Mouse (Mus musculus): ENCODE measurements around the gene Dtd2. TPM values are rescaled to one million over a fixed set of nuclear protein-coding genes. Genes with fewer than 3 reads are reported as not detected.
A peak's percentile ranks its signal among the peaks of the same experiment; 100 is the strongest.

The Dtd2 gene
- polyA plus RNA-seq, 1 experiment from 2014 or later = 24.1 TPM

DNA sequence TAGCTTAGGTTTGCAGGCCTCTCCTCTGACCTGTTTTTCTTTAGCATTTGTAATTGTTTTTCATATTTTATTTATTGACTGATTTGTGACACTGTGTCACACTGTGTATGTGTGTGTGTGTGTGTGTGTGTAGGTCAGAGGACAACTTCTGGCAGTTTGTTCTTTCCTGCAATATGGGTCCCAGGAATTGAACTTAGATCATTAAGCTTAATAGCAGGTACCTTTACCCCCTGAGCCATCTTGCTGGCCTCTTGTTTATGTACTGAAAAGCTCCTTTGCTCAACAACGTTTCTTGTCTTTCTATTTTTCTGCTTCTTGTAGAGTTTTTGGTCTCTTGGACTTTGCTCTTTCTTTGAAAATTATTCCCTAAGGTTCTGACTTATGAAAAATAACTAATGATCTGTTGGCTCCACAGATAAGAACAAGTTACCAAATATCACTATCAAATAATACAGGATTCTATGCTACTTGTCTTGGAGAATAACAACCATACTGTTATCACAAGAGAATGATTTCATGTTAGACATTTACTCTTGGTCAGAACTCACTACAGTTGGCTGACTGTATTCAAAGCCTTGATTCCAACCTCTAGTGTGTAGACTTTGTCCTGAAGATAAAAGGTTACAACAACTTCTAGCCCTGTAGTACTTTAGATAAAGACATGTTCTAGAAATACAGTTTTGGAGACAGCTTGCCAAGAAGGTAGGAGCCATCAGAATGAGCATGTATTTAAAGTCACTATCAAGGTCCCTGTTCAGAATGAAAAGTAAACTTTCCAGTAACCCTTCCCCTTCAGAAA is 10.4 kb downstream of the Dtd2 start:
- no peaks in the 10 kb centered on the region for H3K4me1 ChIP-seq (ENCODE audit: control insufficient read depth, insufficient read depth, low read length)
- 88% methylated on average over 1 of the region's 1 CpGs for WGBS
- H3K27me3 ChIP-seq (ENCODE audit: control insufficient read depth, insufficient read depth, low read length) = no peaks in the 10 kb centered on the region
- H3K4me2 ChIP-seq = no peak overlapping the region
- ATAC-seq (ENCODE audit: low FRiP score) (no peak), DNase-seq (ENCODE audit: low spot score, missing footprints) (no peak)
- no peak overlapping the region for H3K9ac ChIP-seq (ENCODE audit: low read length)
- no peaks in the 10 kb centered on the region for H3K9me3 ChIP-seq (ENCODE audit: control insufficient read depth, low read length)
- no peaks in the 10 kb centered on the region for H3K36me3 ChIP-seq (ENCODE audit: control insufficient read depth, insufficient read depth, low read length)
- no peak overlapping the region for H3K27ac ChIP-seq (ENCODE audit: low read depth, low read length)
- H3K4me3 ChIP-seq (ENCODE audit: low read depth, low read length) = no peak overlapping the region

DNA sequence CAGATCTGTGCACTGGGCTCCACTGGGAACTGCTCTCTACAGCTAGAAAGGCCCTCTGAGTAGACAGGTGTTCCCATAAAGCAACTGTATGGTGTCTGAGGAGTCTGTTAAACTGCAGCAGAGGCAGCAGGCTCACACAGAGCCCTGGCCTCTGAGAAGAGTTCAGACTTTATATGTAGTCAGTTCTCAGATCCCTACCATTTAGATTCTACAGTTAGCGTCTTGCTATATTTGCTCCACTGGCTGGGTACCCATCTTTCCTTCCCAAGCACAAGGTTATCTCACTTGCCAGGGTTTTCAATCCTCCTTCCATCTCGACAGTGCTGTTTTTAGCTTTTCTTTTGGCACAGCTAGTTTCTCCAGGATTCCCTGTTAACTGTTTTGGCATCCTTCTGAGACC is 15.7 kb downstream of the Dtd2 start:
- no peak overlapping the region for H3K27ac ChIP-seq (ENCODE audit: low read depth, low read length)
- H3K9ac ChIP-seq (ENCODE audit: low read length) = no peak overlapping the region
- no peak overlapping the region for H3K4me2 ChIP-seq
- no peaks in the 10 kb centered on the region for H3K4me1 ChIP-seq (ENCODE audit: control insufficient read depth, insufficient read depth, low read length)
- no peaks in the 10 kb centered on the region for H3K36me3 ChIP-seq (ENCODE audit: control insufficient read depth, insufficient read depth, low read length)
- H3K27me3 ChIP-seq (ENCODE audit: control insufficient read depth, insufficient read depth, low read length) = no peaks in the 10 kb centered on the region
- WGBS = 79% methylated on average over 2 of the region's 2 CpGs
- no peak for ATAC-seq (ENCODE audit: low FRiP score)
- H3K9me3 ChIP-seq (ENCODE audit: control insufficient read depth, low read length) = no peaks in the 10 kb centered on the region
- no peak overlapping the region for H3K4me3 ChIP-seq (ENCODE audit: low read depth, low read length)
- DNase-seq (ENCODE audit: low spot score, missing footprints) = peak; percentile 53

DNA sequence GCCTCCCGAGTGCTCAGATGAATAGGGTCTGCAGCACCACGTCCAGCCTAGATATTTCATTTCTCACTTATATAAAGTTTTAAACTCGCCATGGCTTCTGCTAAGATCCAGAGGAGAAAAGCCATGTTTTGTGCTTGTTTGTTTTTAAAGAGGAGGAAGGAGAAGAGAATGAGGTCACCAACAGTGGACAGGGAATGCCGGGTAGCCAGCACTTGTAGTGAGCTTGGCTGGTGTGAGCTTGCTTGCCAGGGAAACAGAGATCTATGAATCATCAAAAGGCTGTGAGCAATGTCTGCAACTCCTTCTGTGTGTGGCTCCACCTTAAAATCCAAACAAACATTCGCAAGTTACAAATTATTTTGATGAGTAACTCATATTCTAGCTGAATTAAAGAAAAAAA is 17.8 kb downstream of the Dtd2 start:
- H3K36me3 ChIP-seq (ENCODE audit: control insufficient read depth, insufficient read depth, low read length) = no peaks in the 10 kb centered on the region
- no peak for DNase-seq (ENCODE audit: low spot score, missing footprints)
- H3K4me3 ChIP-seq (ENCODE audit: low read depth, low read length) = no peak overlapping the region
- no peak for ATAC-seq (ENCODE audit: low FRiP score)
- H3K9me3 ChIP-seq (ENCODE audit: control insufficient read depth, low read length) = no peaks in the 10 kb centered on the region
- no peak overlapping the region for H3K27ac ChIP-seq (ENCODE audit: low read depth, low read length)
- no peak overlapping the region for H3K9ac ChIP-seq (ENCODE audit: low read length)
- WGBS = 89% methylated on average over 5 of the region's 5 CpGs
- H3K27me3 ChIP-seq (ENCODE audit: control insufficient read depth, insufficient read depth, low read length) = no peaks in the 10 kb centered on the region
- H3K4me1 ChIP-seq (ENCODE audit: control insufficient read depth, insufficient read depth, low read length) = no peaks in the 10 kb centered on the region
- no peak overlapping the region for H3K4me2 ChIP-seq

DNA sequence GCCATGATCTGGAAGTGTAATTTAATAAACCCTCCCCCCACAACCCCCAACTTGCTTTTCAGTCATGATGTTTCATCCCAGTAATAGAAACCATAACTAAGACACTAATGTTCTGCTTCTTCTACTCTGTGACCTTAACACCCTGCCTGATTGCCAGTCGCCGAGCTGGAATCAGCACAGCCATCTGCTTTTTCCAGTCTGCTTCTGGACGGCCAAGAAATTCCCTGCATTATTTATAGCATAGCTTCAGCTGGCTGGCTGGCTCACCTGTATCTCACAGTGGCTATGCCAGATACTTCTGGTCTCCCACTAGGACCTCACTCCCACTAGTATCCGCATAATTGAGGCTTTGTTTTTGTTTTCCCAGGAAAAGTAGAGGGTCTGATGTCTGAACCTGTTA is 20.5 kb downstream of the Dtd2 start:
- whole genome bisulfite sequencing = 89% methylated on average over 4 of the region's 4 CpGs
- no peaks in the 10 kb centered on the region for H3K36me3 ChIP-seq (ENCODE audit: control insufficient read depth, insufficient read depth, low read length)
- no peak overlapping the region for H3K4me3 ChIP-seq (ENCODE audit: low read depth, low read length)
- H3K9me3 ChIP-seq (ENCODE audit: control insufficient read depth, low read length) = no peaks in the 10 kb centered on the region
- no peak overlapping the region for H3K4me2 ChIP-seq
- no peaks in the 10 kb centered on the region for H3K4me1 ChIP-seq (ENCODE audit: control insufficient read depth, insufficient read depth, low read length)
- no peak overlapping the region for H3K27ac ChIP-seq (ENCODE audit: low read depth, low read length)
- H3K27me3 ChIP-seq (ENCODE audit: control insufficient read depth, insufficient read depth, low read length) = no peaks in the 10 kb centered on the region
- no peak overlapping the region for H3K9ac ChIP-seq (ENCODE audit: low read length)
- no peak for ATAC-seq (ENCODE audit: low FRiP score)
- DNase-seq (ENCODE audit: low spot score, missing footprints) = peak; percentile 28

DNA sequence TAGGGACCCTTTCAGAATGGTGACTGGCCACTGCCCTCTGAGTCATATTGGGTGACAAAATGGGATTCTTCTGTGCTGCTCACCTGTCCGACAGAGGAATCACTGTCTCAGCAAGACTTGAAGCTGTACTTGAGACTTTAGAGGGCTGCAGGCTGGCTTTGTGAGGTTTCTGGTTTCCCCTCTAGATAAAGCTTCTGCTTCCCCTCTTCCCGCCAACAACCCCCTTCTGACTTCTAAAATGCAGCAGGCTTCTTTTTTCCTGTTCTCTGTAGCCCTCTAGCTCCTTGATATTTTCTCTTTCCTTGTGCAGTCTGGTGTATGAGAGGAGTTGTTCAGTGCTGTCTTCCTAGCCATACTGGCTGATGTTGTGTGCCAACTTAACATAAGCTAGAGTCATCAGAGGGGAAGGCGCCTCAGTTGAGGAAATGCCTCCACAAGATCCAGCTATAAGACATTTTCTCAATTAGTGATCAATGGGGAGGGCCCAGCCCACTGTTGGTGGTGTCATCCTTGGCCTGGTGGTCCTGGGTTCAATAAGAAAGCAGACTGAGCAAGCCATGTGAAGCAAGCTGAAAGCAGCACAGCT is 21.0 kb downstream of the Dtd2 start:
- 93% methylated on average over 3 of the region's 3 CpGs for WGBS
- H3K36me3 ChIP-seq (ENCODE audit: control insufficient read depth, insufficient read depth, low read length) = no peaks in the 10 kb centered on the region
- H3K4me1 ChIP-seq (ENCODE audit: control insufficient read depth, insufficient read depth, low read length) = no peaks in the 10 kb centered on the region
- H3K27ac ChIP-seq (ENCODE audit: low read depth, low read length) = no peak overlapping the region
- no peaks in the 10 kb centered on the region for H3K27me3 ChIP-seq (ENCODE audit: control insufficient read depth, insufficient read depth, low read length)
- no peak overlapping the region for H3K4me3 ChIP-seq (ENCODE audit: low read depth, low read length)
- ATAC-seq (ENCODE audit: low FRiP score) (no peak), DNase-seq (ENCODE audit: low spot score, missing footprints) (peak; percentile 51)
- no peak overlapping the region for H3K4me2 ChIP-seq
- H3K9me3 ChIP-seq (ENCODE audit: control insufficient read depth, low read length) = no peaks in the 10 kb centered on the region
- no peak overlapping the region for H3K9ac ChIP-seq (ENCODE audit: low read length)

DNA sequence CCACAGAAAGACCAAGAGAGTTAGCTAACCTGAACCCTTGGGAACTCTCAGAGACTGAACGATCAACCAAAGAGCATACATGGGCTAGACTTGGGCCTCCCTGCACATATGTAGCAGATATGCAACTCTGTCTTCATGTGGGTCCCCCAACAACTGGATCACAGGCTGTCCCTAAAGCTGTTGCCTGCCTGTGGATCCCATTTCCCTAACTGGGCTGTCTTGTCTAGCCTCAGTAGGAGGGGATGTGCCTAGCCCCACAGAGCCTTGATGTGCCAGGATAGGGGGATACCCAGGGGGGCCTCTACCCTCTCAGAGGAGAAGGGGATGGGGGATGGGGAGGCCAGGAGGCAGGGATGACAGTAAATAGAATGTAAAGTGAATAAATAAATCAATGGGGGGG is 22.7 kb downstream of the Dtd2 start:
- ATAC-seq (ENCODE audit: low FRiP score) = no peak
- H3K9ac ChIP-seq (ENCODE audit: low read length) = no peak overlapping the region
- H3K27ac ChIP-seq (ENCODE audit: low read depth, low read length) = no peak overlapping the region
- no peaks in the 10 kb centered on the region for H3K36me3 ChIP-seq (ENCODE audit: control insufficient read depth, insufficient read depth, low read length)
- no peaks in the 10 kb centered on the region for H3K9me3 ChIP-seq (ENCODE audit: control insufficient read depth, low read length)
- no peak overlapping the region for H3K4me2 ChIP-seq
- H3K4me3 ChIP-seq (ENCODE audit: low read depth, low read length) = no peak overlapping the region
- 96% methylated on average over 1 of the region's 1 CpGs for WGBS
- DNase-seq (ENCODE audit: low spot score, missing footprints) = peak; percentile 56
- no peaks in the 10 kb centered on the region for H3K4me1 ChIP-seq (ENCODE audit: control insufficient read depth, insufficient read depth, low read length)
- no peaks in the 10 kb centered on the region for H3K27me3 ChIP-seq (ENCODE audit: control insufficient read depth, insufficient read depth, low read length)

DNA sequence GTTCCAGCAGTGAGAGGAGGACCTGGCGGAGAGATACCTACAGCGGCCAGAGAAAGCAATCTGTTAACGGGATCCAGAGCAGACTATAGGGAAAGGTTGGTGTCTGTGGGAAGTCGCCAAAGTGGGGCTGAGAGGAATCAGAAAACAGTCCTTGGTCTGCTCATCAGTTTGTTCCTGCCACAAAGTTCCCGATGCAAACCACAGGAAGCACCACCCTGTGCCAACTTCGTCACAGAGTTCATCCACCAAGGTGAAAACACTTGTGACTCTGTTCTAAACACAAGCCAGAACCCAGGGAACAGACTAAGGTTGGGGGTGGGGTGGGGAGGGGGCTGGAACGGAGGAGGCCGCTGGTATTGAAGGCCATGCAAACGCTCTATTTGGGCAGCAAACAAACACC is 29.8 kb downstream of the Dtd2 start:
- H3K4me3 ChIP-seq (ENCODE audit: low read depth, low read length) = no peak overlapping the region
- no peak overlapping the region for H3K9ac ChIP-seq (ENCODE audit: low read length)
- ATAC-seq (ENCODE audit: low FRiP score) (no peak), DNase-seq (ENCODE audit: low spot score, missing footprints) (no peak)
- H3K27ac ChIP-seq (ENCODE audit: low read depth, low read length) = no peak overlapping the region
- H3K4me1 ChIP-seq (ENCODE audit: control insufficient read depth, insufficient read depth, low read length) = no peaks in the 10 kb centered on the region
- no peaks in the 10 kb centered on the region for H3K9me3 ChIP-seq (ENCODE audit: control insufficient read depth, low read length)
- WGBS = 81% methylated on average over 9 of the region's 9 CpGs
- no peaks in the 10 kb centered on the region for H3K36me3 ChIP-seq (ENCODE audit: control insufficient read depth, insufficient read depth, low read length)
- H3K4me2 ChIP-seq = no peak overlapping the region
- no peaks in the 10 kb centered on the region for H3K27me3 ChIP-seq (ENCODE audit: control insufficient read depth, insufficient read depth, low read length)

DNA sequence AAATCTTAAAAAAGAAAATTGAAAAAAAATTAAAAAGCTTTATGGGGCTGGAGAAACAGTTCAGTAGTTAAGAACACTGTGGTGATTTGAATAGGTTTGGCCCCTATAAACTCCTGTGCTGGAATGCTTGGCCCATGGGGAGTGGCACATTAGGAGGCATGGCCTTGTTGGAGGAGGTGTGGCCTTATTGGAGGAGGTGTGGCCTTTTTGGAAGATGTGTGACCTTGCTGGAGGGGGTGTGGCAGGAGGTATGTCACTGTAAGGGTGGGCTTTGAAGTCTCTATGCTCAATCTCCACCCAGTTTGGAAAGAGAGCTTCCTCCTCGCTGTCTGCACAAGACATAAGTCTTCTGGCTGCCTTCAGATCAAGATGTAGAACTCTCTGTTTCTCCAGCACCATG is 31.9 kb downstream of the Dtd2 start:
- Histone ChIP-seq H3K27ac (ENCODE audit: low read depth, low read length) (no peak overlapping the region), H3K4me3 (ENCODE audit: low read depth, low read length) (no peak overlapping the region), H3K4me1 (ENCODE audit: control insufficient read depth, insufficient read depth, low read length) (peaks cover 5% of the 10 kb centered on the region; the same call in 1 of the 2 replicates), H3K36me3 (ENCODE audit: control insufficient read depth, insufficient read depth, low read length) (no peaks in the 10 kb centered on the region), H3K9me3 (ENCODE audit: control insufficient read depth, low read length) (no peaks in the 10 kb centered on the region), H3K4me2 (no peak overlapping the region), H3K9ac (ENCODE audit: low read length) (no peak overlapping the region), H3K27me3 (ENCODE audit: control insufficient read depth, insufficient read depth, low read length) (no peaks in the 10 kb centered on the region)
- 100% methylated on average over 1 of the region's 1 CpGs for WGBS
- DNase-seq (ENCODE audit: low spot score, missing footprints) (no peak), ATAC-seq (ENCODE audit: low FRiP score) (no peak)

DNA sequence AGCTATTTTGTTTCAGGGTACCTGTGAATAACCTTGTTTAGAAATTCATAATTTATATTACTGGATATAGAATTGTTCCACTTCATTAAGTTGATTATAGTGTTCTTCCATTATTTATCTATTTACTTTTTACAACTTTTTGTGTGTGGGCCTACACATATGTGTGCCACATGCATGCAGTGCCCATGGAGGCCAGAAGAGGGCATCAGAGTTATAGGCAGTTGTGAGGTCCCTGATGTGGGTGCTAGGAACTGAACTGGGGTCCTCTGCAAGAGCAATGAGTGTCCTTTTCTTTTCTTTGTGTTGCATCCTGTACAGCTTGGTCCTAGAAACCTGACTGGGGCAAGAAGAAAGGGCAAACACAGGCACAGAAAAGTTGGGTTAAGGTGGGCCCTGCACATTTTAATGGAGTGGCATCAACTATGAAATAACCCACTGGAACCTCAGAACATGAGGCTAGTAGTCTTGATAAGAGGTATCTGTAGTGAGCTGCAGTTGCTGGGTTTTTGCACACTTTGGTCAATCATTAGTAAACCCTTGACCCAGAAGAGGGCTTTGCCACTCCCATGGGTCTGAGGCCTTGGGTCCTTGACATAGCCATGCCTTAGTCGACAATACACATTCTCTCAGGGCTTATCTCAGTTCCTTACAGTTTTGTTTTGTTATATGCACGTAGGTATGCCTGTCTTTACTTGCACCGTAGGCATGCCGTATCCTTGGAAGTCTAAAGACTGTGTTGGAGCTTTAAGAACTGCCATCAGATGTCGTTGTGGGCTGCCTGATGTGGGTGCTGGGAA is 33.8 kb downstream of the Dtd2 start:
- ATAC-seq (ENCODE audit: low FRiP score) = no peak
- DNase-seq (ENCODE audit: low spot score, missing footprints) = no peak
- Histone ChIP-seq H3K9me3 (ENCODE audit: control insufficient read depth, low read length) (no peaks in the 10 kb centered on the region), H3K9ac (ENCODE audit: low read length) (no peak overlapping the region), H3K27me3 (ENCODE audit: control insufficient read depth, insufficient read depth, low read length) (no peaks in the 10 kb centered on the region), H3K4me1 (ENCODE audit: control insufficient read depth, insufficient read depth, low read length) (peaks cover 5% of the 10 kb centered on the region; the same call in 1 of the 2 replicates), H3K27ac (ENCODE audit: low read depth, low read length) (no peak overlapping the region), H3K36me3 (ENCODE audit: control insufficient read depth, insufficient read depth, low read length) (no peaks in the 10 kb centered on the region), H3K4me2 (no peak overlapping the region), H3K4me3 (ENCODE audit: low read depth, low read length) (no peak overlapping the region)
- WGBS = 90% methylated on average over 5 of the region's 5 CpGs

Measured in midbrain, embryonic 11.5 days (tissue).